ENCODE assay signal across 8 mouse cellular contexts in the genomic region with DNA sequence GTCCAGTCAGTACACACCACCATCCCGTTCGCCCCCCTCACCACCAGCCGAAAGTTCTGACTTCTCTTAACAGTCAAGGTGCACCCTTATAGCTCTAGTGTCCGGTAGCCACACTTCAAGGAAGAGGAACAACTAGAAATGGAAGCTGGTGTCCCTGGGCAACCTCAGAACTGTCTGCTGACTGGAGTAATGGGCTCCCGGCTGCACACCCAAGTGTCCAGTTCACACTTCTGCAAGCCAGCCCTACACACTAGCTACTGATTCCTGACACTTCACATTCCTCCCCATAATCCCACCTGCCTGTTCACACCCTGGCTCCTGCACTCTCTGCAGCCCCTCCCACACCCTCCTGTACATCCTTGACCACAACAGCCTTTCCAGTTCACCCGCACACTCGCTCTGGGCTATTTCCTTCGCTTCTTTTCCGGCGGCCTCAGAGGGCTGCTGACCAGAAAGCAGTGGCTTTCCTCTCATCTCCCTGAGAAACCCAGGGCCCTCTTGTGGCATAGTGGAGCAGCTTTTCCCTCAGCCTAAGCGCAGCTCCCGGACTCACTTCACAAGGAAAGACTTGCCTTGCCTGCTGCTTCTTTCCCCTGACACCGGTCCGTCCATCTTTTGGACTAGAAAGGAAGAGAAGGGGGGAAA. TPM values are rescaled to one million over a fixed set of nuclear protein-coding genes. Genes with fewer than 3 reads are reported as not detected.
DNase-seq lines count a peak whose midpoint lies in the region; ATAC-seq and TF ChIP-seq lines count a peak whose summit lies in the region.

No protein-coding gene starts in this region.

- H3K27me3 ChIP-seq in midbrain, embryonic 10.5 days (ENCODE audit: low read depth, poor library complexity, severe bottlenecking) = peaks cover 94% of the 10 kb centered on the region
- H3K27me3 ChIP-seq in midbrain, embryonic 16.5 days (ENCODE audit: control insufficient read depth, insufficient read depth, low read depth, low read length) = peaks cover 34% of the 10 kb centered on the region
- peaks cover 28% of the 10 kb centered on the region for H3K27me3 ChIP-seq in hindbrain, embryonic 16.5 days (replicated peaks; ENCODE audit: control insufficient read depth, insufficient read depth, low read length)
- H3K27me3 ChIP-seq in lung, embryonic 14.5 days (ENCODE audit: insufficient read depth, low read length) = 0 out of 2 replicates have a peak, but pooled peaks cover 6% of the 10 kb centered on the region
- H3K27me3 ChIP-seq in splenic B cell, adult 2 months (ENCODE audit: control insufficient read depth, insufficient read depth, low read length, poor library complexity, severe bottlenecking) = no peaks in the 10 kb centered on the region

- no peak overlapping the region; the same call in 1 of the 2 replicates for H3K4me2 ChIP-seq in midbrain, embryonic 16.5 days (ENCODE audit: low read length)
- H3K4me2 ChIP-seq in hindbrain, embryonic 16.5 days (ENCODE audit: low read length) = peak overlapping the region; percentile 18; the same call in 1 of the 2 replicates
- H3K4me2 ChIP-seq in lung, embryonic 14.5 days = peak overlapping the region; percentile 96

- ATAC-seq in midbrain, embryonic 16.5 days = no peak
- ATAC-seq in hindbrain, embryonic 16.5 days = no peak
- ATAC-seq in lung, embryonic 14.5 days (ENCODE audit: insufficient read depth) = peak; percentile 12; the same call in 1 of the 2 replicates
- ATAC-seq in monocyte, adult 5-6 weeks (replicated peaks; ENCODE audit: insufficient number of reproducible peaks, low FRiP score, low TSS enrichment, poor library complexity, severe bottlenecking) = no peak

- DNase-seq in midbrain, embryonic 10.5 days (ENCODE audit: low spot score) = peak; percentile 56
- DNase-seq in embryo, embryonic 10.5 days (ENCODE audit: low spot score) = peak; percentile 78
- DNase-seq in lung, embryonic 14.5 days = peak; percentile 84
- peak; percentile 39 for DNase-seq in splenic B cell, adult 2 months (ENCODE audit: low read depth, low spot score)
- DNase-seq in frontal cortex, postnatal 14 days (ENCODE audit: low spot score in 2 of 2) = no peak

- H3K36me3 ChIP-seq in midbrain, embryonic 10.5 days = no peaks in the 10 kb centered on the region
- no peaks in the 10 kb centered on the region for H3K36me3 ChIP-seq in midbrain, embryonic 16.5 days (ENCODE audit: control insufficient read depth, insufficient read depth, low read length)
- no peaks in the 10 kb centered on the region for H3K36me3 ChIP-seq in hindbrain, embryonic 16.5 days (ENCODE audit: control insufficient read depth, insufficient read depth, low read length)
- H3K36me3 ChIP-seq in lung, embryonic 14.5 days (ENCODE audit: insufficient read depth) = no peaks in the 10 kb centered on the region
- H3K36me3 ChIP-seq in splenic B cell, adult 2 months (ENCODE audit: control insufficient read depth, insufficient read depth, low read length, poor library complexity, severe bottlenecking) = no peaks in the 10 kb centered on the region; the same call in 1 of the 2 replicates

- 22% methylated on average over 14 of the region's 14 CpGs for WGBS in midbrain, embryonic 10.5 days
- WGBS in midbrain, embryonic 16.5 days = 18% methylated on average over 14 of the region's 14 CpGs
- 18% methylated on average over 14 of the region's 14 CpGs for WGBS in hindbrain, embryonic 16.5 days
- 11% methylated on average over 14 of the region's 14 CpGs for WGBS in lung, embryonic 14.5 days

- H3K4me1 ChIP-seq in midbrain, embryonic 10.5 days = peaks cover 74% of the 10 kb centered on the region
- peaks cover 16% of the 10 kb centered on the region for H3K4me1 ChIP-seq in midbrain, embryonic 16.5 days (ENCODE audit: control insufficient read depth, insufficient read depth, low read length)
- H3K4me1 ChIP-seq in hindbrain, embryonic 16.5 days (ENCODE audit: control insufficient read depth, insufficient read depth, low read depth, low read length) = peaks cover 32% of the 10 kb centered on the region
- peaks cover 38% of the 10 kb centered on the region for H3K4me1 ChIP-seq in lung, embryonic 14.5 days (ENCODE audit: insufficient read depth)

- no peak overlapping the region for H3K9ac ChIP-seq in midbrain, embryonic 16.5 days (ENCODE audit: low read depth, low read length)
- no peak overlapping the region for H3K9ac ChIP-seq in hindbrain, embryonic 16.5 days (ENCODE audit: low read depth, low read length)
- H3K9ac ChIP-seq in lung, embryonic 14.5 days = no peak overlapping the region

- H3K9me3 ChIP-seq in midbrain, embryonic 10.5 days (replicated peaks) = no peaks in the 10 kb centered on the region
- H3K9me3 ChIP-seq in midbrain, embryonic 16.5 days (replicated peaks; ENCODE audit: control insufficient read depth, low read length, poor library complexity, severe bottlenecking) = no peaks in the 10 kb centered on the region
- no peaks in the 10 kb centered on the region for H3K9me3 ChIP-seq in hindbrain, embryonic 16.5 days (ENCODE audit: control insufficient read depth, low read length)
- H3K9me3 ChIP-seq in lung, embryonic 14.5 days (ENCODE audit: low read depth, low read length) = no peaks in the 10 kb centered on the region

- H3K27ac ChIP-seq in midbrain, embryonic 10.5 days (replicated peaks) = no peak overlapping the region
- H3K27ac ChIP-seq in midbrain, embryonic 16.5 days (ENCODE audit: low read length) = no peak overlapping the region
- no peak overlapping the region for H3K27ac ChIP-seq in hindbrain, embryonic 16.5 days (ENCODE audit: low read depth, low read length)
- H3K27ac ChIP-seq in lung, embryonic 14.5 days (ENCODE audit: low read depth) = peak overlapping the region; percentile 65; the same call in 1 of the 2 replicates

- peak; percentile 72 for TF ChIP-seq CTCF in lung, embryonic 14.5 days (IDR thresholded peaks at IDR 0.05; ENCODE audit: low read depth)

- peak overlapping the region; percentile 71; the same call in 1 of the 2 replicates for H3K4me3 ChIP-seq in midbrain, embryonic 10.5 days
- H3K4me3 ChIP-seq in midbrain, embryonic 16.5 days (ENCODE audit: low read depth, low read length) = no peak overlapping the region
- no peak overlapping the region for H3K4me3 ChIP-seq in hindbrain, embryonic 16.5 days (ENCODE audit: low read length)
- H3K4me3 ChIP-seq in lung, embryonic 14.5 days (ENCODE audit: low read depth, low read length) = peak overlapping the region; percentile 85

RNA-seq across cellular contexts. Expression of gene AC109138.7, which starts 2.0 kb away (rescaled TPM):
- polyA plus RNA-seq in midbrain, embryonic 10.5 days (2016; fragmentation: Nextera tagmentation; extraction: Ambion mirVana) = not detected in 2 replicates
- polyA plus RNA-seq in midbrain, embryonic 16.5 days (2015; fragmentation: Nextera tagmentation; extraction: Ambion mirVana) = not detected in 2 replicates
- not detected in 2 replicates for polyA plus RNA-seq in hindbrain, embryonic 16.5 days (2015; fragmentation: Nextera tagmentation; extraction: Ambion mirVana)
- not detected in 2 replicates for polyA plus RNA-seq in lung, embryonic 14.5 days (2014; fragmentation: Nextera tagmentation; extraction: Ambion mirVana)
- total RNA-seq in monocyte, adult 5-6 weeks (2017) = not detected in 3 replicates

RNA-seq across cellular contexts. Expression of gene Clcf1, which starts 2.1 kb away (rescaled TPM):
- polyA plus RNA-seq in midbrain, embryonic 10.5 days (2016; fragmentation: Nextera tagmentation; extraction: Ambion mirVana) = 0.65 and 0.74 TPM in 2 replicates
- 0.40 and 0.68 TPM in 2 replicates for polyA plus RNA-seq in midbrain, embryonic 16.5 days (2015; fragmentation: Nextera tagmentation; extraction: Ambion mirVana)
- polyA plus RNA-seq in hindbrain, embryonic 16.5 days (2015; fragmentation: Nextera tagmentation; extraction: Ambion mirVana) = 1.0 and 1.1 TPM in 2 replicates
- 4.4 and 5.0 TPM in 2 replicates for polyA plus RNA-seq in lung, embryonic 14.5 days (2014; fragmentation: Nextera tagmentation; extraction: Ambion mirVana)
- 10.2 to 28.8 TPM (median 19.7 TPM) in 3 replicates for total RNA-seq in monocyte, adult 5-6 weeks (2017)

RNA-seq across cellular contexts. Expression of gene Rad9a, which starts 14.7 kb away (rescaled TPM):
- 58.9 and 60.3 TPM in 2 replicates for polyA plus RNA-seq in midbrain, embryonic 10.5 days (2016; fragmentation: Nextera tagmentation; extraction: Ambion mirVana)
- polyA plus RNA-seq in midbrain, embryonic 16.5 days (2015; fragmentation: Nextera tagmentation; extraction: Ambion mirVana) = 24.1 and 25.0 TPM in 2 replicates
- polyA plus RNA-seq in hindbrain, embryonic 16.5 days (2015; fragmentation: Nextera tagmentation; extraction: Ambion mirVana) = 25.0 and 26.5 TPM in 2 replicates
- polyA plus RNA-seq in lung, embryonic 14.5 days (2014; fragmentation: Nextera tagmentation; extraction: Ambion mirVana) = 42.1 and 47.4 TPM in 2 replicates
- total RNA-seq in monocyte, adult 5-6 weeks (2017) = 19.1 to 26.3 TPM (median 20.7 TPM) in 3 replicates

RNA-seq across cellular contexts. Expression of gene Pold4, which starts 15.5 kb away (rescaled TPM):
- 12.2 and 15.6 TPM in 2 replicates for polyA plus RNA-seq in midbrain, embryonic 10.5 days (2016; fragmentation: Nextera tagmentation; extraction: Ambion mirVana)
- 18.5 and 19.2 TPM in 2 replicates for polyA plus RNA-seq in midbrain, embryonic 16.5 days (2015; fragmentation: Nextera tagmentation; extraction: Ambion mirVana)
- polyA plus RNA-seq in hindbrain, embryonic 16.5 days (2015; fragmentation: Nextera tagmentation; extraction: Ambion mirVana) = 21.3 and 24.0 TPM in 2 replicates
- polyA plus RNA-seq in lung, embryonic 14.5 days (2014; fragmentation: Nextera tagmentation; extraction: Ambion mirVana) = 22.6 and 22.8 TPM in 2 replicates
- 94.0 to 149 TPM (median 107 TPM) in 3 replicates for total RNA-seq in monocyte, adult 5-6 weeks (2017)

RNA-seq across cellular contexts. Expression of gene Ppp1ca, which starts 24.3 kb away (rescaled TPM):
- 1,003 and 1,059 TPM in 2 replicates for polyA plus RNA-seq in midbrain, embryonic 10.5 days (2016; fragmentation: Nextera tagmentation; extraction: Ambion mirVana)
- polyA plus RNA-seq in midbrain, embryonic 16.5 days (2015; fragmentation: Nextera tagmentation; extraction: Ambion mirVana) = 520 and 542 TPM in 2 replicates
- 604 and 614 TPM in 2 replicates for polyA plus RNA-seq in hindbrain, embryonic 16.5 days (2015; fragmentation: Nextera tagmentation; extraction: Ambion mirVana)
- 960 and 994 TPM in 2 replicates for polyA plus RNA-seq in lung, embryonic 14.5 days (2014; fragmentation: Nextera tagmentation; extraction: Ambion mirVana)
- total RNA-seq in monocyte, adult 5-6 weeks (2017) = 479 to 544 TPM (median 541 TPM) in 3 replicates

Comparison
In these comparisons a context has a peak if more than half of its experiments do, and no peak if none do; other contexts are left out.
1. H3K4me3 ChIP-seq: peak in midbrain, embryonic 10.5 days (single experiment) and lung, embryonic 14.5 days (single experiment); none in midbrain, embryonic 16.5 days (single experiment) and hindbrain, embryonic 16.5 days (single experiment).
2. DNase-seq: peak in midbrain, embryonic 10.5 days (single experiment), embryo, embryonic 10.5 days (single experiment), lung, embryonic 14.5 days (single experiment) and splenic B cell, adult 2 months (single experiment); none in frontal cortex, postnatal 14 days (0 of 2).